Mouse (Mus musculus) layer of hippocampus, postnatal 14 days (tissue): Measurements from ENCODE around the gene Reep6. TPM values are rescaled to one million over a fixed set of nuclear protein-coding genes. Genes with fewer than 3 reads are reported as not detected.

Source experiments
- DNase-seq, 2 experiments: peaks; one replicate each; pipeline ENCODE4 v3.0.0; 2021 to 2022; ENCODE audit warnings: low spot score in 2 of 2, mixed read lengths in 1 of 2
- total RNA-seq, 2 experiments: library from RNA; stranded (reverse); gene quantifications; 2 replicates each; pipeline ENCODE4 v1.2.3; 2021

Reep6 gene
- total RNA-seq, 2 experiments from 2014 or later: 10.1 to 10.6 TPM

GRCm38 (mm10) chr10:80350292-80350691 lies 20.5 kb downstream of the Reep6 start:
- peak; percentile 78 to 82 for DNase-seq

- no peak for DNase-seq
Measured at GRCm38 (mm10) chr10:80351896-80352295, 22.1 kb downstream of the Reep6 start.

- no peak for DNase-seq
Measured at GRCm38 (mm10) chr10:80352727-80353126, 23.0 kb downstream of the Reep6 start.

- no peak for DNase-seq
Measured at GRCm38 (mm10) chr10:80355431-80355830, 25.7 kb downstream of the Reep6 start.

- DNase-seq: no peak
Measured at GRCm38 (mm10) chr10:80356001-80356682, 26.4 kb downstream of the Reep6 start, which contains the start of gene Plk5. Gene Plk5, plus strand, starts transcription at chr10:80356459.

GRCm38 (mm10) chr10:80356737-80357136 lies 27.0 kb downstream of the Reep6 start:
- DNase-seq: no peak

GRCm38 (mm10) chr10:80357336-80357735 lies 27.6 kb downstream of the Reep6 start:
- no peak for DNase-seq

GRCm38 (mm10) chr10:80357994-80358639 lies 28.4 kb downstream of the Reep6 start:
- DNase-seq: no peak

- DNase-seq: no peak
Measured at GRCm38 (mm10) chr10:80363734-80364133, 34.0 kb downstream of the Reep6 start.

- no peak for DNase-seq
Measured at GRCm38 (mm10) chr10:80365736-80366135, 36.0 kb downstream of the Reep6 start.

GRCm38 (mm10) chr10:80367954-80368353 lies 38.2 kb downstream of the Reep6 start:
- no peak for DNase-seq

GRCm38 (mm10) chr10:80368392-80368791 lies 38.6 kb downstream of the Reep6 start:
- no peak for DNase-seq

- DNase-seq: no peak
Measured at GRCm38 (mm10) chr10:80369995-80370747, 40.4 kb downstream of the Reep6 start.

- peak in 1 of 2 experiments; percentile 64 for DNase-seq
Measured at GRCm38 (mm10) chr10:80371411-80371966, 41.7 kb downstream of the Reep6 start.

- DNase-seq: no peak
Measured at GRCm38 (mm10) chr10:80371983-80372382, 42.2 kb downstream of the Reep6 start.

- no peak for DNase-seq
Measured at GRCm38 (mm10) chr10:80372706-80373105, 43.0 kb downstream of the Reep6 start.

GRCm38 (mm10) chr10:80374063-80374462 lies 44.3 kb downstream of the Reep6 start:
- peak; percentile 71 to 80 for DNase-seq

GRCm38 (mm10) chr10:80376160-80376559 lies 46.4 kb downstream of the Reep6 start:
- peak; percentile 88 to 94 for DNase-seq

GRCm38 (mm10) chr10:80377716-80378115 lies 48.0 kb downstream of the Reep6 start:
- no peak for DNase-seq

GRCm38 (mm10) chr10:80382641-80383365 lies 53.0 kb downstream of the Reep6 start:
- peak in 1 of 2 experiments; percentile 2 for DNase-seq

- DNase-seq: peak in 1 of 2 experiments; percentile 2
Measured at GRCm38 (mm10) chr10:80383431-80383830, 53.7 kb downstream of the Reep6 start.
